Mouse (Mus musculus): Measurements from ENCODE around the gene Dctn1. TPM values are rescaled to one million over a fixed set of nuclear protein-coding genes. Genes with fewer than 3 reads are reported as not detected.
A peak's percentile ranks its signal among the peaks of the same experiment; 100 is the strongest.

The Dctn1 gene
- polyA plus RNA-seq, 1 experiment from 2014 or later: 65.9 TPM

DNA sequence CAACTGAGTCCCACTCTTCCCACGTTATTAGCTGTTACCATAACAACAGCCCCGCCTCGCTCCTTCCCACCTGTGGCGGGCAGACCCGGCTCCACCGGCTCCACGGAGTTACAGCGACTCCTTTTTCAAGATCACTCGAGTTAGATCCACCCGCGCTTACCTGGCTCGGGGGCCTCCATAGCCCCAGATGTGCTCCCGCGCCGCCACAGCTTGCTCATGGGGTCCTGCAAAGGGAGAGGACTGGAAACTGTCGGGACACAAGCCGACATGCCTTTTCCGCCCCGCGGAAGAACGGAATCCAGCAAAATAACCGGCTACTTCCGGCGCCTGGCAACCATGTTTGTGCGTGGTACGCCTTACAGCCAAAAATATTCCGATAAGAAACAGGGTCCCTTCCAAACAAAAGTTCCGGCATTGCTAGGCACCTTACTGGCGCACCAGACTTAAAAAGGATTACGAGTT, 40.8 kb upstream of the Dctn1 start:
- H3K27ac ChIP-seq (replicated peaks): peak overlapping the region; percentile 46
- 0 out of 2 replicates have a peak, but pooled peaks cover 5% of the 10 kb centered on the region for H3K36me3 ChIP-seq
- H3K9ac ChIP-seq: peak overlapping the region; percentile 88
- H3K4me1 ChIP-seq: peaks cover 36% of the 10 kb centered on the region
- H3K4me3 ChIP-seq: peak overlapping the region; percentile 77
- under 1% methylated on average over 30 of the region's 30 CpGs for WGBS
- ATAC-seq (ENCODE audit: extremely low read depth, insufficient number of reproducible peaks, low FRiP score, low TSS enrichment): no peak
- peak overlapping the region; percentile 96 for H3K4me2 ChIP-seq
- no peaks in the 10 kb centered on the region for H3K9me3 ChIP-seq
- no peaks in the 10 kb centered on the region for H3K27me3 ChIP-seq (replicated peaks)

DNA sequence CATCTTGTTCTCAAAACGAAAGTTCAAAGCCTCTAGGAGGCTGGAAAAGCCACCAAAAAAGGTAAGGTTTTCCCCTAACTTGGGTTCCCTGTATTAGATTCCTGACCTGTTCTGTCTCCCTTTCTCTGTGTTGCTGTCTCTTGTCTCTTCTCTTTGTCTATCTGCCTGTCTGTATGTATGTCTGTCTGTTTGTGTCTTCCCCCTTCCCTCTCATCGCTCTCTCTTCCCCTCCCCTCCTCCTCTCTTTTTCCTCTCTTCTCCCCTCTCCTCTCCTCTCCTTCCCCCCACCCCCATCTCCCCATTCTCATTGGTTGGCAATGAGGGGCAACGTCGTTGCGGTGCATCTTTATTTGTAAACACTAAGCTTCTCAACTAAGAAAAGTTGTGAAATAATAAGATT, 40.4 kb upstream of the Dctn1 start, which contains the start of gene Ino80b:
Ino80b (minus strand) TSS at position 101 of the 400 bp plus-strand sequence.
- peak within 1 kb of the TSS; percentile 96 for H3K4me2 ChIP-seq
- WGBS: 29% methylated on average over 5 of the region's 5 CpGs

DNA sequence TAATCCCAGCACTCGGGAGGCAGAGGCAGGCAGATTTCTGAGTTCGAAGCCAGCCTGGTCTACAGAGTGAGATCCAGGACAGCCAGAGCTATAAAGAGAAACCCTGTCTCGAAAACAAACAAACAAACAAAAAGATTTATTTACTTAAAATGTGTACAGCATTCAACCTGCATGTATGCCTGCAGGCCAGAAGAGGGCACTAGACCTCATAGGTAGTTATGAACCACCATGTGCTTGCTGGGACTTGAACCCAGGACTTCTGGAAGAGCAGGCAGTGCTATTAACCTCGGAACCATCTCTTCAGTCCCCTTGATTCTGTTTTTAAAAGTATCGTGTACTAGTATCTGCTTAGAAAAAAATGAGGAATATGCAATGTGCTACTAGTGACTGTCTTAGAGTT, 38.3 kb upstream of the Dctn1 start:
- WGBS: 89% methylated on average over 5 of the region's 5 CpGs
- H3K4me2 ChIP-seq: no peak overlapping the region

More for the DNA sequence above, 40.4 kb upstream of the Dctn1 start, which contains the start of gene Ino80b:
- Histone ChIP-seq H3K9me3 (no peaks in the 10 kb centered on the region), H3K4me1 (peaks cover 31% of the 10 kb centered on the region), H3K27ac (replicated peaks) (peak within 1 kb of the TSS; percentile 46), H3K4me3 (peak within 1 kb of the TSS; percentile 77), H3K36me3 (0 out of 2 replicates have a peak, but pooled peaks cover 5% of the 10 kb centered on the region), H3K27me3 (replicated peaks) (no peaks in the 10 kb centered on the region), H3K9ac (peak within 1 kb of the TSS; percentile 88)
- ATAC-seq (ENCODE audit: extremely low read depth, insufficient number of reproducible peaks, low FRiP score, low TSS enrichment): no peak

DNA sequence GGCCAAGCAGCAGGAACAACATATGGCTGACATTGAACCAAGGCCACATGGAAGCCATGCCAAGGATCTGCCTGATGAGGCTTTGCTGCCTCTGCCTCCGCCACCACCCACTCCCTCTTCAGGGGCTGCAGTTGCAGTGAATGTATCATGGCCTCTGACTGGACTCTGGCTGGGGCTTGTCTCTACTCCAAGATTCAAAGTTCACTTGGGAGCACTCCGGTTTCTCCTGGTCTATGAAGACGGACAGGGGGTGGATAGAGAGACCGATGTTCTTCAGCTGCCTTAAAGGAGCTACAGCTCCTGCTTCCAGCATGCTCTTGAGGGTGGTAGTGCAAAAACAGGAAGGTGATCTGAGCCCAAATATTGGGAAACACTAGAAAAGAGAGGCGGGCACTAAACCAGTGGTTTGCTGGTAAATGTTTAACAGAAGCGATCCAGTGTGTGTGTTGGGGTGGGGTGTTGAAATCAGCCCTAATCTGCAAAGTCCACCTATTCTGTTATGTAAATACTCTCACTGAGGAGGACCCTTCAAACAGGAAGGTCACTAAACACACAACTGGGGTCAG, 34.2 kb upstream of the Dctn1 start:
- Histone ChIP-seq H3K9ac (no peak overlapping the region), H3K27me3 (replicated peaks) (peaks cover 5% of the 10 kb centered on the region; the same call in 1 of the 2 replicates), H3K4me3 (no peak overlapping the region), H3K9me3 (no peaks in the 10 kb centered on the region), H3K4me1 (peaks cover 18% of the 10 kb centered on the region), H3K36me3 (no peaks in the 10 kb centered on the region), H3K27ac (replicated peaks) (no peak overlapping the region), H3K4me2 (no peak overlapping the region)
- WGBS: 73% methylated on average over 6 of the region's 6 CpGs
- ATAC-seq (ENCODE audit: extremely low read depth, insufficient number of reproducible peaks, low FRiP score, low TSS enrichment): no peak

More for the DNA sequence above, 38.3 kb upstream of the Dctn1 start:
- Histone ChIP-seq H3K4me1 (peaks cover 22% of the 10 kb centered on the region), H3K27me3 (replicated peaks) (no peaks in the 10 kb centered on the region), H3K9ac (no peak overlapping the region), H3K27ac (replicated peaks) (no peak overlapping the region), H3K4me3 (no peak overlapping the region), H3K9me3 (no peaks in the 10 kb centered on the region), H3K36me3 (0 out of 2 replicates have a peak, but pooled peaks cover 5% of the 10 kb centered on the region)
- no peak for ATAC-seq (ENCODE audit: extremely low read depth, insufficient number of reproducible peaks, low FRiP score, low TSS enrichment)

DNA sequence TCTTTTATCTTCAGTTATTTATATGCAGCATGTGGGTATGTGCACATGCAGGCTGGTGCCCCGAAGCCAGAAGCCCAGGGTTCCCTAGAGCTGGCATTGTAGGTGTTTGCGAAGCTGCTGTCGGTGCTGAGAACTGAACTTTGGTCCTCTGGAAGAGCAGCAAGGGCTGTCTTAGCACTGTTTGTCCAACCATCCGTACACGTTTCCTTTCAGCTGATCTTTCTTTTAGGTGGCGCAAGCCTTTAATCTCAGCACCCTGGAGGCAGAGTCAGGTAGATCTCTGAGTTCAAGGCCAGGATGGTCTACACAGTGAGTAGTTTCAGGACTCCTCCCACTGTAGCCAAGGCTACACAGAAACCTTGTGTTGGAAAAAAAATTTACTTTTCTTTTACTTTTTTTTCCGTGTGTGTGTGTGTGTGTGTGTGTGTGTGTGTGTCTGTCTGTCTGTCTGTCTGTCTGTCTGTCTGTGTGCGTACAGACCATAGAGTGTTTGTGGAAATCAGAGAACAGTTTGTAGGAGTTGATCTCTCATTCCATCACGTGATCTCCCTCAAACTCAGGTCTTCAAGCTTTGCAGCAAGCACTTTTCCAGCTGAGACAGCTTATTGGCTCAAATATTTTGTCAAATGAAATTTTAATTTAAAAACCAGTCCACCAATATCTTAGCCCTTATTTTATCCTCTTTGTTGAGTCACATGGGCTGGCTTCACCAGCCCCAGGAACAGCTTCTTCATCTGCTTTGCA, 33.4 kb upstream of the Dctn1 start:
- Histone ChIP-seq H3K4me3 (no peak overlapping the region), H3K27me3 (replicated peaks) (peaks cover 5% of the 10 kb centered on the region; the same call in 1 of the 2 replicates), H3K27ac (replicated peaks) (no peak overlapping the region), H3K4me2 (no peak overlapping the region), H3K4me1 (peaks cover 20% of the 10 kb centered on the region), H3K9ac (no peak overlapping the region), H3K9me3 (no peaks in the 10 kb centered on the region), H3K36me3 (no peaks in the 10 kb centered on the region)
- 77% methylated on average over 9 of the region's 9 CpGs for WGBS
- ATAC-seq (ENCODE audit: extremely low read depth, insufficient number of reproducible peaks, low FRiP score, low TSS enrichment): no peak

DNA sequence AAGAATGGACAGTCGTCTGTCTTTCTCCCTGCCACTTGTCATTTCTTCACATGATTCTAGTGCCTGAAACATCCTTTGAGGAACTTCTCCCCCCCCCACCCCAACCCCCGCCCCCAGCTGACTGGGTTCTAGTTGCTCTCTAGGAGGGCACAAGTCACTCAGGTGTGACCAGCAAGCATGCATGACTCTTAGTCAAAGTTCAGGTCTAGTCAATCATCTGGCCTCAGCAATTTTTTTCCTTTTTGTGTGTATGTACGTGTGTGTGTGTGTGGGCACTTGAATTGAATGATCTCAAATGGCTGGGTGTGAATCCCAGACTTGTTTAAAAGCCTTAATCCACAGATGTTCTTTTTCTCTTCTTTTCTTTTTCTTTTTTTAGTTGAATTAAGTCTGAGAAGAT, 31.5 kb upstream of the Dctn1 start:
- Histone ChIP-seq H3K9ac (no peak overlapping the region), H3K9me3 (no peaks in the 10 kb centered on the region), H3K4me1 (peaks cover 36% of the 10 kb centered on the region), H3K27ac (replicated peaks) (no peak overlapping the region), H3K4me3 (no peak overlapping the region), H3K4me2 (no peak overlapping the region), H3K36me3 (no peaks in the 10 kb centered on the region), H3K27me3 (replicated peaks) (peaks cover 5% of the 10 kb centered on the region; the same call in 1 of the 2 replicates)
- ATAC-seq (ENCODE audit: extremely low read depth, insufficient number of reproducible peaks, low FRiP score, low TSS enrichment): no peak
- WGBS: 67% methylated on average over 3 of the region's 3 CpGs

DNA sequence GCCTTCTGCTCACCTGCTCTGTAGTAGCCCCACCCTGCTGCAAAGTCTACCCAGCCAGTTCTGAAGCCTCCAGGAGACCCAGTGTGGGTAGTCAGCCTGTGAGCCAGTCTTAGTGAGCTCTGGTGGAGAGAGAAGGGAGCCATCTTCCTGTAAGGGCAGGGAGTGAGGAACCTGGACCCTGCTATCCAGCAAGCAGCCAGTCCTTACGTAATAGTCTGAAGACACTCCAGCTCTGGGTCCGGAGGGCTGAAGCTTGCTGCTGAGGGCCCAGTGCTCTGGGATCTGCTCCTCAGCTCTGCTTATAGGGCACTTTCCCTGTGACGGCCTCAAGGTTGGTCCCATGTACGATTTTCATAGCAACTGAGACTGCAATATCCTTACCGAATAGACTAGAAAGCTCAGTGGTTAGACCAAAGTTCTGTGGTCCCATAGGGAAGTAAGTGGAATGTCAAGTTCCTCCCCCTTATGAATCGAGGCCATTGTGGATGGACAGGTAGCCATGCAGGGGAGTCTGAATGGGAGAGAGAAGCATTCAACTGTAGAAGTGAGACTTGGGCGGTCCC, 30.7 kb upstream of the Dctn1 start, which contains the start of gene Rtkn:
Rtkn (plus strand) TSS at position 513 of the 563 bp plus-strand sequence.
- peak within 1 kb of the TSS; percentile 64 for H3K4me3 ChIP-seq
- no peaks in the 10 kb centered on the region for H3K36me3 ChIP-seq
- peaks cover 5% of the 10 kb centered on the region; the same call in 1 of the 2 replicates for H3K27me3 ChIP-seq (replicated peaks)
- H3K4me2 ChIP-seq: peak within 1 kb of the TSS; percentile 88
- WGBS: 61% methylated on average over 7 of the region's 7 CpGs
- ATAC-seq (ENCODE audit: extremely low read depth, insufficient number of reproducible peaks, low FRiP score, low TSS enrichment): no peak
- H3K4me1 ChIP-seq: peaks cover 37% of the 10 kb centered on the region
- H3K9ac ChIP-seq: peak within 1 kb of the TSS; percentile 91
- peak within 1 kb of the TSS; percentile 99 for H3K27ac ChIP-seq (replicated peaks)
- no peaks in the 10 kb centered on the region for H3K9me3 ChIP-seq

DNA sequence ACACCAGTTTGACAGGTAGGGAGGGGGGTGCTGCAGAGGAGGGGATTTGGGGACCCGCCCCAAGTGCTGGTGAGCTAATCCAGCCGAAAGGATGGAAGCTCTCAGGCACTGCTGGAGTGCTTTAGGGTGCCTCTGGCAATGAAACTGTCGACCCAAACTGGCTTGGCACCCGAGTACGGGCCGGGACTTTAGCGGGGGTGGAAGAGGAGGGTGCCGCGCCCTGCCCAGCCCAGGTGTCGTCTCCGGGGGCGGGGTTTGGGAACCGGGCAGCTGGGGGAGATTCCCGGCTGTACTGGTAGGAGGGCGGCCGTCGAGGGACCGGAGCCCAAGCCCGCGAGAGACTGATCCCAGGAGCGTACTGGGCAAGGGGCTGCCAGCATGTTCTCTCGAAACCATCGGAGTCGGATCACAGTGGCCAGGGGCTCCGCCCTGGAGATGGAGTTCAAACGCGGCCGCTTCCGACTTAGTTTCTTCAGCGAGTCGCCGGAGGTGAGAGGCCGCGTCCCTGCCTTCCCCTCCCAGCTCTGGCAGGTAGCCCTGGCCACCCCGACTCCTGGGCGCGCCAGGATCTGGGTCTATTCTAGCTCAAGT, 30.1 kb upstream of the Dctn1 start:
- H3K4me1 ChIP-seq: peaks cover 37% of the 10 kb centered on the region
- H3K9ac ChIP-seq: peak overlapping the region; percentile 91
- no peaks in the 10 kb centered on the region for H3K36me3 ChIP-seq
- ATAC-seq (ENCODE audit: extremely low read depth, insufficient number of reproducible peaks, low FRiP score, low TSS enrichment): no peak
- peak overlapping the region; percentile 64 for H3K4me3 ChIP-seq
- H3K4me2 ChIP-seq: peak overlapping the region; percentile 88
- no peaks in the 10 kb centered on the region for H3K9me3 ChIP-seq
- peak overlapping the region; percentile 99 for H3K27ac ChIP-seq (replicated peaks)
- 4% methylated on average over 37 of the region's 37 CpGs for WGBS
- H3K27me3 ChIP-seq (replicated peaks): peaks cover 5% of the 10 kb centered on the region; the same call in 1 of the 2 replicates

DNA sequence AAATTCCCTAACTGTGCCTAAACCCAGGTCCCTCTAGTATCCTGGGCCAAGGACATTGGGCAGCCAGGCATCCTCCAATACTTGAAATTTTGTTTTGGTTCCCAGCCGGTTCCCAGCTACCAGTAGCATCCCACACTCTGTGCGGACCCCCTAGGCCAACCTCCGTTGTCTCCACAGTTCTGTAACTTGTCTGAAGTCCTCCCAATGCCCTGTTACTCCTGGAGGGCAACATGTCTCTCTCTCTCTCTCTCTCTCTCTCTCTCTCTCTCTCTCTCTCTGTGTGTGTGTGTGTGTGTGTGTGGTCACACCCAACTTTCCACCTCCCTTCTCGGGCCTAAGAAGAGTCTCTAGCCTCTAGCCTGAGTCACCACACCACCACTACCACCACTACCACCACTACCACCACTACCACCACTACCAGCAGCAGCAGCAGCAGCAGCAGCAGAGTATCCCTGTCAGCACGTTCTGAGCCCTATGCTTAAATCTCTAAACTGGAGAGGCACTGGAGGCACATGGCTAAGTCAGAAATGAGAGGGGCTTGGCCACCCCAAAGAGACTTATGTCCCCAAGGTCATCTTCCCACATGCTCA, 29.3 kb upstream of the Dctn1 start:
- Histone ChIP-seq H3K9ac (peak overlapping the region; percentile 91), H3K4me3 (peak overlapping the region; percentile 64), H3K27me3 (replicated peaks) (peaks cover 5% of the 10 kb centered on the region; the same call in 1 of the 2 replicates), H3K36me3 (no peaks in the 10 kb centered on the region), H3K4me2 (peak overlapping the region; percentile 88), H3K4me1 (peaks cover 39% of the 10 kb centered on the region), H3K27ac (replicated peaks) (peak overlapping the region; percentile 99), H3K9me3 (no peaks in the 10 kb centered on the region)
- WGBS: 21% methylated on average over 5 of the region's 5 CpGs
- ATAC-seq (ENCODE audit: extremely low read depth, insufficient number of reproducible peaks, low FRiP score, low TSS enrichment): no peak

DNA sequence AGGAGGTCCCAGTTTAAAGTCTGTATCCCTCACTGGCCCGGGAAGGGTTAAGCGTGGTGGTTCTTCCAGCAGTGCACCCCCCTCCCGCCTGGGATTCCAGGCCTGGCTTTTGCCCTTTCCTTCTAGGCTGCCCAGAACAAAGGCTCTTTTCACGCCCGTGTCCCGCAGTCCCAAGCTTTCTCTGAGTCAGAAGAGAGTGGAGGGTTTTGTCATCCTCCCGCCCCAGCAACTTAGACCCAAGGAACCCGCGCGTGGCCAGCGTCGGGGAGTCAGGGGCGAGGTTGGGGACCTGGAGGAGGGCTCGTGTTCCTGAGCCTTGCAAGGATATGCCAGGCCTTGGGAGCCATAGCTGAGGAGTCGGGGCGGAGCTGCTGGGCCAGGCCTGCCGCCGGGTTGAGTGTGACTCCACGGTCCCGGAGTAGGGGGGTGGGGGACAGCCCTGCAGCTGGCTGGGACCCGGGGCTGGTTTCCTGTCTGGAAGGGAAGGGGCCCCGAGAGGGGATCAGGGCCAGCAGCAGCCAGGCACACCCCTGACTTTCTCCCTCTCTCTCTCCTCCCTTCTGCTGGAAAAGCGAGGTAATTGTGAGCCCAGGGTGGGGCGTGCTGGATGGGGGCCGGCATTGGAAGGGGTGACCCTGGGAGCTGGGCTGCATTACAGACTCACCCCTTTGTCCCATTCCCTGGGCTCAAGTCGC, 28.7 kb upstream of the Dctn1 start:
- Histone ChIP-seq H3K9ac (peak overlapping the region; percentile 91), H3K4me2 (peak overlapping the region; percentile 88), H3K27me3 (replicated peaks) (peaks cover 5% of the 10 kb centered on the region; the same call in 1 of the 2 replicates), H3K36me3 (no peaks in the 10 kb centered on the region), H3K27ac (replicated peaks) (peak overlapping the region; percentile 99), H3K4me1 (peaks cover 45% of the 10 kb centered on the region), H3K9me3 (no peaks in the 10 kb centered on the region), H3K4me3 (peak overlapping the region; percentile 64)
- ATAC-seq (ENCODE audit: extremely low read depth, insufficient number of reproducible peaks, low FRiP score, low TSS enrichment): peak; percentile 60
- under 1% methylated on average over 26 of the region's 26 CpGs for WGBS
